In the genomic region with DNA sequence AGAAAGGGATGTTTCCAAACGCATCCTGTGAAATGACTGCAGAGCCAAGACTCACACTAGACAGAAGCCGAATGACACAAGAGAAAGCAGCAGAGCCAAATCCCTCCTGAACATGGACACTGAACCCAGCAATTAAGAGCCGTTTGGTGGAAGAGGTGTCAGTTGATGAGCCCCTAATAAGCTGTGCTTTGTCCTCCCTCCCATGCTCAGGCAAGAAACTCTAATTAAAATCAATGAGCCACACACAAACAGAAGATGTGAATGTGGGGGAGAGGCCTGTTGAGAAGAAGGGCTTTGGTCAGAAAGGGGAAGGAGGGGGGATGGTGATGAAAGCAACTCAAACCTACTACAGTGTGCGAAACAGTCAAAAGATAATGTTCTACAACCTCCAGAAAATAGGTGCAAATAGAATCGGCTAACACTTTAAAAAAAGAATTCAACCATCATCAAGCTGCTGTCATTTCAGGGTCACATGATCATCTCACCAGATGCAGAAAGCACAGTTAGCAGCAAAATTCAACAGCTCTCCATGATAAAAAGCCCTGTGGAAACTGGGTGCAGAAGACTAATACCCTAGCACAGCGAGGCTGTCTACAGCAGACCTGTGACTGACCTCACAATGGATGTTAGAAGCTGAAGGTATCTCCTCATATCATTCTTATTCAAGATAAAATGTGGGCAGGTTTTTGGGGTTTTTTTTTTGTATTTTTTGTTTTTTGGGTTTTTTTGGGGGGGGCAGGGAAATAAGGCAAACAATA, we compare ENCODE assay signal across 15 mouse cellular contexts.
DNase-seq lines count a peak whose midpoint lies in the region; ATAC-seq and TF ChIP-seq lines count a peak whose summit lies in the region.
"Had no signal": no experiment of that assay in that cellular context is flagged by ENCODE, and none has a peak within 500 bp of the region (broad histone marks: within the 10 kb centered on the region; RNA-seq: fewer than 3 reads in every experiment).

No protein-coding gene starts in this region.

- ATAC-seq in kidney, embryonic 14.5 days (ENCODE audit: low FRiP score, low TSS enrichment) = peak; percentile 83
- no peak for ATAC-seq in midbrain, embryonic 14.5 days (ENCODE audit: low FRiP score, low TSS enrichment)
- ATAC-seq in midbrain, postnatal 0 days (ENCODE audit: low FRiP score) = no peak
- peak; percentile 83 for ATAC-seq in forebrain, embryonic 13.5 days
- ATAC-seq: midbrain, embryonic 15.5 days had no signal

- no peak overlapping the region for H3K9ac ChIP-seq in kidney, embryonic 14.5 days (ENCODE audit: low read depth, low read length)
- H3K9ac ChIP-seq in midbrain, embryonic 14.5 days (replicated peaks; ENCODE audit: low read length) = no peak overlapping the region
- H3K9ac ChIP-seq in midbrain, postnatal 0 days (replicated peaks; ENCODE audit: low read length, poor library complexity, severe bottlenecking) = no peak overlapping the region
- H3K9ac ChIP-seq in forebrain, embryonic 13.5 days = no peak overlapping the region
- H3K9ac ChIP-seq: embryonic facial prominence, embryonic 13.5 days; heart, embryonic 15.5 days; limb, embryonic 15.5 days; midbrain, embryonic 15.5 days had no signal

- no peak for DNase-seq in kidney, postnatal 36 days
- DNase-seq in midbrain, embryonic 14.5 days = peak; percentile 7
- no peak for DNase-seq in midbrain, postnatal 0 days (ENCODE audit: low spot score)
- DNase-seq in yolk sac, embryonic 10.5 days (ENCODE audit: low spot score) = peak; percentile 4
- no peak for DNase-seq in heart, adult 18-20 months
- no peak for DNase-seq in urinary bladder, adult 18-20 months (ENCODE audit: low spot score in 2 of 2)
- DNase-seq: heart, adult 2 months; spleen, adult 18-20 months; thymus, adult 2 months had no signal

- H3K36me3 ChIP-seq in kidney, embryonic 14.5 days (ENCODE audit: control insufficient read depth, insufficient read depth, low read length) = no peaks in the 10 kb centered on the region
- H3K36me3 ChIP-seq in midbrain, embryonic 14.5 days (ENCODE audit: control insufficient read depth, insufficient read depth, low read length) = no peaks in the 10 kb centered on the region
- H3K36me3 ChIP-seq in midbrain, postnatal 0 days (ENCODE audit: insufficient read depth, low read length) = no peaks in the 10 kb centered on the region
- H3K36me3 ChIP-seq in forebrain, embryonic 13.5 days (ENCODE audit: poor library complexity, severe bottlenecking) = no peaks in the 10 kb centered on the region
- H3K36me3 ChIP-seq: embryonic facial prominence, embryonic 13.5 days; heart, embryonic 15.5 days; limb, embryonic 15.5 days; midbrain, embryonic 15.5 days had no signal

- no peaks in the 10 kb centered on the region for H3K9me3 ChIP-seq in kidney, embryonic 14.5 days (ENCODE audit: control insufficient read depth, low read length)
- no peaks in the 10 kb centered on the region for H3K9me3 ChIP-seq in midbrain, embryonic 14.5 days (ENCODE audit: control insufficient read depth, low read length)
- no peaks in the 10 kb centered on the region for H3K9me3 ChIP-seq in midbrain, postnatal 0 days (ENCODE audit: low read length)
- no peaks in the 10 kb centered on the region for H3K9me3 ChIP-seq in forebrain, embryonic 13.5 days (replicated peaks)
- H3K9me3 ChIP-seq: embryonic facial prominence, embryonic 13.5 days; heart, embryonic 15.5 days; limb, embryonic 15.5 days; midbrain, embryonic 15.5 days had no signal

- 0 out of 2 replicates have a peak, but pooled peaks cover 5% of the 10 kb centered on the region for H3K4me1 ChIP-seq in kidney, embryonic 14.5 days (ENCODE audit: control insufficient read depth, insufficient read depth, low read length)
- no peaks in the 10 kb centered on the region for H3K4me1 ChIP-seq in midbrain, embryonic 14.5 days (ENCODE audit: control insufficient read depth, insufficient read depth, low read length)
- no peaks in the 10 kb centered on the region for H3K4me1 ChIP-seq in midbrain, postnatal 0 days (ENCODE audit: insufficient read depth, low read length)
- peaks cover 9% of the 10 kb centered on the region for H3K4me1 ChIP-seq in forebrain, embryonic 13.5 days
- H3K4me1 ChIP-seq: heart, embryonic 15.5 days; midbrain, embryonic 15.5 days had no signal

- no peak overlapping the region for H3K27ac ChIP-seq in kidney, embryonic 14.5 days (ENCODE audit: low read depth, low read length)
- H3K27ac ChIP-seq in midbrain, embryonic 14.5 days (replicated peaks; ENCODE audit: low read depth, low read length) = no peak overlapping the region
- H3K27ac ChIP-seq in midbrain, postnatal 0 days (ENCODE audit: low read depth, low read length) = no peak overlapping the region
- peak overlapping the region; percentile 31 for H3K27ac ChIP-seq in forebrain, embryonic 13.5 days
- H3K27ac ChIP-seq: embryonic facial prominence, embryonic 13.5 days; heart, adult 2 months; heart, embryonic 15.5 days; limb, embryonic 15.5 days; midbrain, embryonic 15.5 days had no signal

- 31% methylated on average over 6 of the region's 6 CpGs for WGBS in kidney, embryonic 14.5 days
- 65% methylated on average over 6 of the region's 6 CpGs for WGBS in midbrain, embryonic 14.5 days
- 65% methylated on average over 6 of the region's 6 CpGs for WGBS in midbrain, postnatal 0 days
- 27% methylated on average over 6 of the region's 6 CpGs for WGBS in forebrain, embryonic 13.5 days

- H3K27me3 ChIP-seq in kidney, embryonic 14.5 days (ENCODE audit: control insufficient read depth, insufficient read depth, low read length) = no peaks in the 10 kb centered on the region; the same call in 1 of the 2 replicates
- H3K27me3 ChIP-seq in midbrain, embryonic 14.5 days (ENCODE audit: control insufficient read depth, insufficient read depth, low read length) = no peaks in the 10 kb centered on the region
- no peaks in the 10 kb centered on the region for H3K27me3 ChIP-seq in midbrain, postnatal 0 days (ENCODE audit: insufficient read depth, low read length)
- no peaks in the 10 kb centered on the region for H3K27me3 ChIP-seq in forebrain, embryonic 13.5 days
- H3K27me3 ChIP-seq: embryonic facial prominence, embryonic 13.5 days; heart, embryonic 15.5 days; limb, embryonic 15.5 days; midbrain, embryonic 15.5 days had no signal

- no peak for TF ChIP-seq CTCF in midbrain, postnatal 0 days (IDR thresholded peaks at IDR 0.05)

- H3K4me3 ChIP-seq in kidney, embryonic 14.5 days (ENCODE audit: low read length) = no peak overlapping the region
- H3K4me3 ChIP-seq in midbrain, embryonic 14.5 days (replicated peaks; ENCODE audit: low read depth, low read length) = no peak overlapping the region
- no peak overlapping the region for H3K4me3 ChIP-seq in midbrain, postnatal 0 days (ENCODE audit: low read depth, low read length)
- no peak overlapping the region for H3K4me3 ChIP-seq in forebrain, embryonic 13.5 days
- H3K4me3 ChIP-seq: embryonic facial prominence, embryonic 13.5 days; heart, adult 2 months; heart, embryonic 15.5 days; limb, embryonic 15.5 days; midbrain, embryonic 15.5 days had no signal

- H3K4me2 ChIP-seq in kidney, embryonic 14.5 days (replicated peaks; ENCODE audit: low read depth, low read length) = no peak overlapping the region
- H3K4me2 ChIP-seq in midbrain, embryonic 14.5 days (ENCODE audit: low read length) = no peak overlapping the region
- H3K4me2 ChIP-seq in midbrain, postnatal 0 days (ENCODE audit: low read depth, low read length, poor library complexity, severe bottlenecking) = no peak overlapping the region
- H3K4me2 ChIP-seq in forebrain, embryonic 13.5 days = no peak overlapping the region; the same call in 1 of the 2 replicates
- H3K4me2 ChIP-seq: embryonic facial prominence, embryonic 13.5 days; heart, embryonic 15.5 days; limb, embryonic 15.5 days; midbrain, embryonic 15.5 days had no signal

Comparison
In these comparisons a context has a peak if more than half of its experiments do, and no peak if none do; other contexts are left out.
1. DNase-seq: peak in midbrain, embryonic 14.5 days (single experiment) and yolk sac, embryonic 10.5 days (single experiment); none in kidney, postnatal 36 days (0 of 2), midbrain, postnatal 0 days (single experiment), heart, adult 18-20 months (0 of 2) and urinary bladder, adult 18-20 months (0 of 2).
2. ATAC-seq: peak in kidney, embryonic 14.5 days (single experiment) and forebrain, embryonic 13.5 days (single experiment); none in midbrain, embryonic 14.5 days (single experiment) and midbrain, postnatal 0 days (single experiment).